Mouse (Mus musculus) liver, embryonic 14.5 days (tissue): Measurements from ENCODE around the gene Hrh3. TPM values are rescaled to one million over a fixed set of nuclear protein-coding genes. Genes with fewer than 3 reads are reported as not detected.

Source experiments
- ATAC-seq: fragments of 200-750 bp; cut with Nextera tagmentation; 2 replicates; pipeline ENCODE4 v1.8.0; 2017; ENCODE audit warnings: moderate number of reproducible peaks, mild to moderate bottlenecking, moderate library complexity; ENCODE audit not compliant: insufficient read depth
- DNase-seq, 3 experiments: peaks; one replicate each; pipeline ENCODE4 v3.0.0-alpha.2; 2012 to 2013; ENCODE audit warnings: low read depth in 3 of 3, low spot score in 3 of 3
- H3K27ac ChIP-seq: fragments of 300-500 bp; sonication (generic); 2 replicates; pipeline ENCODE4 v1.5.1; 2014; ENCODE audit warnings: moderate library complexity, mild to moderate bottlenecking, control low read depth, inconsistent platforms
- H3K27me3 ChIP-seq: fragments of 300-500 bp; sonication (generic); 2 replicates; pipeline ENCODE4 v1.6.1; 2014; ENCODE audit warnings: mild to moderate bottlenecking, low read length, moderate library complexity; ENCODE audit not compliant: control insufficient read depth, insufficient read depth
- H3K36me3 ChIP-seq: fragments of 300-500 bp; sonication (generic); replicated peaks from 2 replicates; pipeline ENCODE4 v1.6.1; 2014; ENCODE audit warnings: low read depth; ENCODE audit not compliant: control insufficient read depth, insufficient read depth
- H3K4me1 ChIP-seq, 2 experiments: fragments of 200-500 bp in 1 of 2; fragments of 300-500 bp in 1 of 2; sonication (generic) in 1 of 2; replicated peaks; 2 replicates each; pipeline ENCODE4 v1.6.1; 2012 to 2014; ENCODE audit warnings: antibody characterized with exemption in 1 of 2, inconsistent platforms in 1 of 2, low read length in 1 of 2; ENCODE audit not compliant: control insufficient read depth in 2 of 2, insufficient read depth in 2 of 2
- H3K4me2 ChIP-seq: fragments of 300-500 bp; sonication (generic); 2 replicates; pipeline ENCODE4 v1.6.1; 2014; ENCODE audit warnings: low read depth, mild to moderate bottlenecking, control low read depth, moderate library complexity
- H3K4me3 ChIP-seq, 2 experiments: fragments of 200-500 bp in 1 of 2; fragments of 300-500 bp in 1 of 2; sonication (generic) in 1 of 2; 2 replicates each; pipeline ENCODE4 v1.5.1; 2012 to 2014; ENCODE audit warnings: low read depth in 2 of 2, low read length in 2 of 2, mild to moderate bottlenecking in 2 of 2, control low read depth in 1 of 2, inconsistent platforms in 1 of 2, moderate library complexity in 1 of 2; ENCODE audit not compliant: insufficient read depth in 1 of 2
- H3K9ac ChIP-seq: fragments of 300-500 bp; sonication (generic); replicated peaks from 2 replicates; pipeline ENCODE4 v1.6.1; 2014; ENCODE audit warnings: mild to moderate bottlenecking, control low read depth, moderate library complexity
- H3K9me3 ChIP-seq: fragments of 300-500 bp; sonication (generic); 2 replicates; pipeline ENCODE4 v1.6.1; 2016; ENCODE audit warnings: low read length, mixed read lengths; ENCODE audit not compliant: control insufficient read depth
- CTCF ChIP-seq: IDR thresholded peaks from 2 replicates; pipeline ENCODE4 v1.5.1; 2016; ENCODE audit warnings: antibody characterized with exemption, low read depth, control low read depth
- EP300 ChIP-seq: IDR thresholded peaks from 2 replicates; pipeline ENCODE4 v1.6.1; 2016; ENCODE audit warnings: antibody characterized with exemption, low read depth
- WGBS: fragments of 180-500 bp; shearing (Covaris S2); extraction: QIAGEN DNeasy Blood & Tissue Kit; methylation state at CpG from one replicate; pipeline ENCODE4 v1.1.7; 2014; ENCODE audit not compliant: insufficient replicate concordance; 5-methylcytosine and 5-hydroxymethylcytosine counted together
- polyA plus RNA-seq, 2 experiments: library from polyadenylated mRNA; depleted of rRNA in 1 of 2; stranded (reverse) in 1 of 2; unstranded in 1 of 2; fragments of >200 nt; fragmentation: Nextera tagmentation in 1 of 2; extraction: Ambion mirVana in 1 of 2; gene quantifications; 2 replicates each; pipeline versions ENCODE4 v1.2.1 to v1.2.3; 2012 to 2014

Hrh3 gene
- polyA plus RNA-seq, 2 experiments = not detected

DNA sequence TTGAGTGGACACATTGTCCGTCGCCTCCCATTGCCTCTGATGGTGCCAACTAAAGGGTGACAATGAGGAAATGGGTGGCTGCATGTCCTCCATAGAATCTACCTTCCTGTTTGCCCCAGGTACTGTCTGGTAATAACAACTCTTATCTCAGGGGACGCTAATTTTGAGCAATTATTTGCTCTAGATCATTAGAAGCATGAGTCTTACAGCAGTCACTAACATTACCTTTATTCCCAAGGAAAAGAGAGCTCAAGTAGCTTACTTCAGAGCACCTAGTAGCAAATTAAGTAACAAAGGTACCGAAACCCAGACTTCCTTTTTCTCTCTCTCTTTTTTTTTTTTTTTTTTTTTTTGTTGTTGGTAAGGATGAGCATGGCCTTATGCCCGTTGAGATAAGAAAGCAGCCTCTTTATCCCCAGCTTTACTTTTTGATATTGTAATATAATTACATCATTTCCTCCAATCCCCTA lies 16.0 kb upstream of the Hrh3 start:
- no peaks in the 10 kb centered on the region for H3K36me3 ChIP-seq
- peak overlapping the region; percentile 85 to 87 for H3K4me3 ChIP-seq
- 25% methylated on average over 5 of the region's 5 CpGs for WGBS
- no peak for DNase-seq
- H3K4me2 ChIP-seq = peak overlapping the region; percentile 98
- TF ChIP-seq CTCF (no peak), EP300 (no peak)
- ATAC-seq = no peak
- peaks cover 3% of the 10 kb centered on the region; the same call in 1 of the 2 replicates for H3K27me3 ChIP-seq
- H3K4me1 ChIP-seq = peaks cover 11% of the 10 kb centered on the region in 2 experiments
- H3K9ac ChIP-seq = peak overlapping the region; percentile 88
- H3K9me3 ChIP-seq = no peaks in the 10 kb centered on the region
- no peak overlapping the region for H3K27ac ChIP-seq

DNA sequence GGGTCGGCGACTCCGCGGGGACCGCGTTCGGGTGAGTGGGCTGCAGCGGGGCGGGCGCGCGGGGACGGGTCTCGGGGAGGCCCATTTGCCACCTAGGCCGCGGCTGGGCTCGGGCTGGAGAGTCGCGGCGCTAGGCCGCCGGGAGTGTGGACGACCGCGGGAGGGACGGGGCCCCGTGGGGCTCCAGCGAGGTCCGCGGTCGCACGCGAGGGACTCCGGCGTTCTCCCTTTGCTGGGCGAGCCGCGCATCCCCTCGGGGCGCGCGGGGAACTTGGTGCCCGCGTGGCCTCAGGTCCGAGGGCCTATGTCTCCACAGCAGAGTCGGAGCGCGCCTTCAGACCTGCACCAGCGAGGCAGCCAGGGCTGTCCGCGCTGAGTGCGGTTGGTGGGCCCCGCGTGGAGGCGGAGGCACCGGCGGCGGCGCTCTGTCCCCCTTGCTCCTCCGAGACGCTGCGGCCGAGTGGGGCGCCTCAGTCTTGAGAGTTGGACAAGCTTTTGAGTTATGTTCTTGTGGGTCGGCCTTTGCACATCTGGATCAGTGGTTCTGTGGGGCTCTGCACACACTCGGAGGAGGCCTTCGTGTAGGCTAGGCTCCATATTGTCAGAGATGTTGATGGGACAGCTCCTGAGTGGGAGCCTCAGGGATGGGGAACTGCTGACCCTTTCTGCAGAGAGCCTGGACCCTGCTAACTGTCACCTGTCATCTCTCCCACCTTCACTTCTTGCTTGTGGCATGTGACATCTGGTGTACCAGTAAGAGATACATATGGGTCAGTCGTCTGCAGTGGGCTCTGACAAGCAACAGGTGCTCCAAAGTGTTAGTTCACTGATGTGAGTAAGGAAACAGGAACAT lies 15.4 kb upstream of the Hrh3 start:
- H3K9me3 ChIP-seq = no peaks in the 10 kb centered on the region
- H3K4me1 ChIP-seq = peaks cover 11% of the 10 kb centered on the region in 2 experiments
- H3K36me3 ChIP-seq = no peaks in the 10 kb centered on the region
- H3K9ac ChIP-seq = peak overlapping the region; percentile 88
- TF ChIP-seq CTCF (no peak), EP300 (no peak)
- peak overlapping the region; percentile 98 for H3K4me2 ChIP-seq
- WGBS = under 1% methylated on average over 66 of the region's 68 CpGs
- peak; percentile 29 for ATAC-seq
- H3K27me3 ChIP-seq = peaks cover 3% of the 10 kb centered on the region; the same call in 1 of the 2 replicates
- DNase-seq = no peak
- peak overlapping the region; percentile 42 for H3K27ac ChIP-seq
- peak overlapping the region; percentile 85 to 87 for H3K4me3 ChIP-seq

DNA sequence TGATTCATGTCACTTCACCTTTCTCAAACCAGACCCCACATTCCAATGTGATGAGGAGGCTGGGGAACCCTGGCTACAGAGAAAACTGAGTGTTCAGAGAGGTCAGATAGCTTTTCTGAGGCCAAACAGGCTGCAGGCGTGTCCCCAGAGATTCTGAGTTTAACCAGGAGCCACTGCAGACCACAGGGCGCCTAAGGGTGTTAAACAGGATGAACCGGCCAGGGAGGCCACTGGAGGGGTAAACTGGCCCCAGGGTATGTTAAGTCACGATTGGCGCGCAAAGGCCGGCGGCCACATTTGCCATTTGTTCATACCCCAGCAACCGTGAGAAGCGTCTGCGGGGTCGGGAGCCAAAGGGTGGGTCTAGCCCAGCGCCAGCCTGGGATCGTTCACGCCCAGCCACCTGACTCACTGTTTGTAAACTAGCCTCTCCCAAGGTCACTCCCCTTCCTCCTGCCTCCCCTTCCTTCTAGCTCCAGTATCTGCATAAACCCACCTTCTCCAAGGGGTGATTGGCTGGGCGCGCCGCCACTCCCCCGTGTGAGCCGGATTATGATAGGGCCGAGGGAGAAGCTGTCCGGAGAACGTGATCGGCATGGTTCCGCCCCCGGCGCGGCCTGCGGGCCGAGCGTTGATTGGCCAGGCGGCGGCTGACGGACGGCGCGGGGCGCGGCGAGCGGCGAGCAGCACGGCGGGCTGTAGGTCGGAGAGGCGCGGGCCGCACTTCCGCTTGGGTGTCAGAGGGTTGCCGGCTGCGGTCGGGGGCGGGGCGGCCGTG lies 14.6 kb upstream of the Hrh3 start, which contains the start of gene Osbpl2:
Gene Osbpl2 (plus strand): TSS at position 646 of the 778 bp plus-strand sequence.
- Histone ChIP-seq H3K36me3 (no peaks in the 10 kb centered on the region), H3K9me3 (no peaks in the 10 kb centered on the region), H3K4me2 (peak within 1 kb of the TSS; percentile 98), H3K4me3 (peak within 1 kb of the TSS; percentile 85 to 87), H3K9ac (peak within 1 kb of the TSS; percentile 88), H3K27ac (peak within 1 kb of the TSS; percentile 50), H3K4me1 (peaks cover 11% of the 10 kb centered on the region in 2 experiments), H3K27me3 (peaks cover 3% of the 10 kb centered on the region; the same call in 1 of the 2 replicates)
- DNase-seq (peak; percentile 97 to 98 (median 98)), ATAC-seq (peak; percentile 98)
- under 1% methylated on average over 54 of the region's 55 CpGs for WGBS
- TF ChIP-seq EP300 (no peak), CTCF (no peak)

DNA sequence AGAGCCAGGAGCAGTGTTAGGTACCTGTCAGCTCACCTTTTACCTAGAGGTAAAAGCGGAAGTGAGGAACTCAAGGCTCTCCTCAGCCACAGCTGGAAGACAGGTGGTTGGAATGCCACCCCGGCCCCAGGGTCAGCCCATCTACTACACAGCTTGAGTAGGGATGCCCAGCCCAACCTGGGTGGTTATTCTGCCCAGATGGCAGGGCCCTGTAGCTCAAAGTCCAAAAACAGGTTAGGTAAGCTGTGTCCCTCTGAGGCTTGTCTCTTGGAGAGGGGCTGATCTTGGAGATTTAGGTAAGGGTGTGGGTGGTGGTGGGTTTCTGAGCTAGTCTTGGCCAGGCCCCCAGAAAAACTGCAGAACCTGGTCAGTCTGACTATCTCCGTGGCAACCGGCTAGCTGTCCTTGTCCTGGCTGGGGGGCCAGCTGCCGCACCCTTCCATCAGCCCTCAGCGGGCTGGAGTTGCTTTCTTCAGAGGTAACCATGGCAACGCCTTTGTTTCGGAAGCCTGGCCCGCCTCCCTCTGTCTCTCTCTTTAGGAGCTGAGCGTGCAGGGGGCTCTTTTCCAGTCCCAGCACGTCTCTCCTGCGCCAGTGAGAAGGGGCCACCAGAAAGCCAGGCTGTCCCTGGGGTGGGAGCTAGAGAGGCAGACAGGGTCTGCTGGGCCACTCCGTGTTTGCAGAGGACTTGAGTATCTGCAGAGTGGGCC lies 13.4 kb upstream of the Hrh3 start:
- peaks cover 11% of the 10 kb centered on the region in 2 experiments for H3K4me1 ChIP-seq
- H3K9ac ChIP-seq = no peak overlapping the region
- H3K36me3 ChIP-seq = no peaks in the 10 kb centered on the region
- ATAC-seq (no peak), DNase-seq (no peak)
- WGBS = 20% methylated on average over 13 of the region's 13 CpGs
- H3K4me2 ChIP-seq = peak overlapping the region; percentile 98; the same call in 1 of the 2 replicates
- H3K4me3 ChIP-seq = no peak overlapping the region
- no peaks in the 10 kb centered on the region for H3K9me3 ChIP-seq
- peaks cover 3% of the 10 kb centered on the region; the same call in 1 of the 2 replicates for H3K27me3 ChIP-seq
- no peak overlapping the region for H3K27ac ChIP-seq
- no peak for TF ChIP-seq CTCF
- no peak for TF ChIP-seq EP300
